Mouse (Mus musculus): ENCODE measurements around the gene Otos.

- no peak for TF ChIP-seq CTCF (conservative IDR thresholded peaks at IDR 0.05; ENCODE audit: low read length)
- no peak for TF ChIP-seq NANOG (IDR thresholded peaks at IDR 0.05; ENCODE audit: borderline replicate concordance, low read length)
- TF ChIP-seq POU5F1 (IDR thresholded peaks at IDR 0.05; ENCODE audit: borderline replicate concordance, low read length): no peak
These were observed 31.2 kb downstream of the Otos start, which contains the start of gene Olfr12 for GRCm38 (mm10) chr1:92617488-92617887.

Measured in E14TG2a.4 (cell line).